Mouse (Mus musculus) T-helper 2 cell (primary cell): ENCODE data around the gene Entpd2.

Experiments
- in situ Hi-C: fragments of 300-600 bp; cut with MboI, MseI; formaldehyde crosslinking; loops from one replicate; pipeline ENCODE4 v1.15.1; 2025; ENCODE audit warnings: high pct_unique_total_duplicates

Gene Entpd2

GRCm38 (mm10) chr2:25395721-25396596 is at the start of gene Entpd2:
TSS of gene Entpd2 (plus strand) at chr2:25395874.
- in situ Hi-C loops, result no loop called here

- in situ Hi-C loops, result no loop called here
Observed at GRCm38 (mm10) chr2:25348162-25348561, 47.5 kb upstream of the Entpd2 start.

GRCm38 (mm10) chr2:25349499-25349898 is 46.2 kb upstream of the Entpd2 start:
- in situ Hi-C loops, result no loop called here

GRCm38 (mm10) chr2:25350701-25351100 is 45.0 kb upstream of the Entpd2 start:
- in situ Hi-C loops, result no loop called here

- in situ Hi-C loops, result no loop called here
Observed at GRCm38 (mm10) chr2:25354211-25354610, 41.5 kb upstream of the Entpd2 start.

- in situ Hi-C loops, result no loop called here
Observed at GRCm38 (mm10) chr2:25355419-25356066, 40.1 kb upstream of the Entpd2 start.

- in situ Hi-C loops, result no loop called here
Observed at GRCm38 (mm10) chr2:25356208-25357079, 39.2 kb upstream of the Entpd2 start, which contains the start of gene Dpp7. TSS of gene Dpp7 (minus strand) at chr2:25356359.

- in situ Hi-C loops, result no loop called here
Observed at GRCm38 (mm10) chr2:25359848-25360247, 35.8 kb upstream of the Entpd2 start.

GRCm38 (mm10) chr2:25363478-25364178 is 32.0 kb upstream of the Entpd2 start:
- in situ Hi-C loops, result no loop called here

- in situ Hi-C loops, result no loop called here
Observed at GRCm38 (mm10) chr2:25364313-25364712, 31.4 kb upstream of the Entpd2 start.

GRCm38 (mm10) chr2:25364761-25365090 is 30.9 kb upstream of the Entpd2 start:
- in situ Hi-C loops, result loop anchor here (5.0 kb wide), 1 partner anchor 32 kb away; the partner anchor contains the start of gene Man1b1

- in situ Hi-C loops, result loop anchor here (5.0 kb wide), 1 partner anchor 33 kb away; the partner anchor contains the start of gene Man1b1
Observed at GRCm38 (mm10) chr2:25365091-25365761, 30.4 kb upstream of the Entpd2 start, which contains the start of gene Uap1l1. TSS of gene Uap1l1 (minus strand) at chr2:25365682.

GRCm38 (mm10) chr2:25369996-25370395 is 25.7 kb upstream of the Entpd2 start:
- in situ Hi-C loops, result loop anchor here (5.0 kb wide), 1 partner anchor 38 kb away; the partner anchor contains the start of gene Man1b1

GRCm38 (mm10) chr2:25371764-25372643 is 23.7 kb upstream of the Entpd2 start, which contains the start of gene Sapcd2:
TSS of gene Sapcd2 (plus strand) at chr2:25372321.
- in situ Hi-C loops, result no loop called here

GRCm38 (mm10) chr2:25372644-25373391 is 22.9 kb upstream of the Entpd2 start:
- in situ Hi-C loops, result no loop called here

- in situ Hi-C loops, result no loop called here
Observed at GRCm38 (mm10) chr2:25373431-25373830, 22.2 kb upstream of the Entpd2 start.

- in situ Hi-C loops, result no loop called here
Observed at GRCm38 (mm10) chr2:25376589-25376988, 19.1 kb upstream of the Entpd2 start.

- in situ Hi-C loops, result no loop called here
Observed at GRCm38 (mm10) chr2:25384492-25384891, 11.2 kb upstream of the Entpd2 start.

GRCm38 (mm10) chr2:25391266-25391665 is 4.4 kb upstream of the Entpd2 start:
- in situ Hi-C loops, result no loop called here
